Mouse (Mus musculus) small intestine, adult 2 months (tissue): ENCODE results near the gene Rpap1.

Source experiments
- CTCF ChIP-seq: fragments of 200-500 bp; IDR thresholded peaks from 2 replicates; pipeline ENCODE4 v1.5.1; 2012; ENCODE audit warnings: low read depth, mild to moderate bottlenecking, control low read depth, inconsistent platforms, low read length, moderate library complexity, mixed read lengths; ENCODE audit not compliant: insufficient replicate concordance, insufficient read length; ENCODE audit errors: extremely low read depth
- POLR2A ChIP-seq: fragments of 200-500 bp; IDR thresholded peaks from 2 replicates; pipeline ENCODE4 v1.6.1; 2012; ENCODE audit warnings: low read depth, mild to moderate bottlenecking, control low read depth, inconsistent platforms, low read length, moderate library complexity

GRCm38 (mm10) chr2:119741581-119742411 lies 45.5 kb downstream of the Rpap1 start, which contains the start of gene Itpka:
- 0 out of 2 replicates have a peak, but pooled peaks have one; percentile 12 for TF ChIP-seq CTCF
- peak; percentile 71; the same call in 1 of the 2 replicates for TF ChIP-seq POLR2A
